Mouse (Mus musculus) embryo, embryonic 10 days (tissue): ENCODE results near the gene Klhl24.
"Not testable (repeated sequence)": the region's sequence is repeated elsewhere in the genome, so short reads cannot be mapped to it uniquely, and the experiment has no call there.

Source experiments
- DNase-seq: peaks from one replicate; pipeline ENCODE4 v3.0.0-alpha.2; 2015; ENCODE audit warnings: low spot score

Klhl24 gene

DNA sequence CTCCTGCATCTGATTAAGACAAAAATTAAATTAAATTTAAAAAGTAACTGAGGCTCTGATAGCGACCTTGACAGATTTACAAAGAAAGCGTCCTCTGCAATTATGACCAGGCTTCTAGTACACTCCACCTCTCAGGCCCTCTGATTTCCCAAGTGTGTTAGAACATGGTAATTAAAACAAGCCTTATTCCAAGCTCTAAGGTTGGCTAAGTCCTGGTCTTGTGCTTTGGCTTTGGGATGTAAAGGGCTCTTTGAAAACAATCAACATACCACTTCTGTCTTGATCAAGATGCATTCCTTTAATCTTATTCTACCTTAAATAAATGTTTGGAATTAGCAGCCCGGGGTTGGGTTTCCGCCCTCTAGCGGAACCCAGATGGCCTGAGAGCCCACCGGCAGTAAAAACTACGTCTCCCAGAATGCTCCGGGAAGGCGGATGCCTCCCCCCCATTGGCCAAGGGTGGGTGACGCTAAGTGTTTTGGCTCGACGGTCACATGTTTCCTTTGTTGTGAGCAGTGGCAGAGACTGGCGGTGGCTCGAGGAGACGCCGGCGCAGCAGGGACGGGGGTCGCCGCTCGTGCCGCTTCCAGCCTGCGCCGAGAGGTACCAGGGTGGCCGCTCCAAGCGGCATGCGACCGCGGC lies at the start of gene Klhl24:
Klhl24 (plus strand) TSS at position 474 of the 642 bp plus-strand sequence.
- DNase-seq = peak; percentile 96

- DNase-seq = no peak
These were observed 44.7 kb upstream of the Klhl24 start for GRCm38 (mm10) chr16:20052655-20053054.

DNA sequence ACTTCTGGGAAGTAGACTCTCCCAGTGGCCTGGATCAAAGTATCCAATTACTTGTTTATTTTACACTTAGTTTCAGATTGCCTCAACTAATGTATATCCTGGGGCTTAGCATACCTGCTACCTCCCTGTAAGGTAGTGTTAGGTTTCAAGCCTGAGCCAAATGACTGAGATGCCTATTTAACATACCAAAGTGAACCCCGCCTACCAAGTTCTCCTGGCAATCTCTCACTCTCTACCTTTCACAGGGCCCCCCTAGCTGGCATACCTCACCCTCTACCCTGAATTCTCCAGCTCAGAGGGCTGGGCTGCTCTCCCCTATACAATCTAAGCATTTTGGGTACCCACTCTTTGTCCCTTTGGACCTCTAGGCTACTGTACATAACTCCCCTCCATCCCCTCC lies 24.6 kb upstream of the Klhl24 start:
- DNase-seq = peak; percentile 20

GRCm38 (mm10) chr16:20076675-20077074 lies 20.7 kb upstream of the Klhl24 start:
- DNase-seq = no peak

- DNase-seq = no peak
These were observed 17.1 kb upstream of the Klhl24 start for GRCm38 (mm10) chr16:20080271-20080670.

DNA sequence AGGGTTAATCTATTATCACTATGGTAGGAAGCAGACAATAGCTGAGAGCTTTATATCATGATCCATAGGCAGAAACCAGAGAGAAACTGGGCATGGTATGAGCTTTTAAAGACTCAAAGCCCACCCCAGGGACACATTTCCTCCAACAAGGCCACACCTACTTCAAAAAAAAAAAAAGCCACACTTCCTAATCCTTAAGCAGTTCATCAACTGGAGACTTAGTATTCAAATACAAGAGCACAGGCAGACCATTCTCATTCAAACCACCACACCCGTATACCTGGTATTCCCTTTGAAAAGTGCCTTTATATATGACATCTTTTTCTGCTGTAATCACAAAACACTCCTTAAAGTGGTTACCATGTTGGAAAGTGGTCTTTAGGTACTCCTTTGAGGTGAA lies 12.7 kb upstream of the Klhl24 start:
- no peak for DNase-seq

DNA sequence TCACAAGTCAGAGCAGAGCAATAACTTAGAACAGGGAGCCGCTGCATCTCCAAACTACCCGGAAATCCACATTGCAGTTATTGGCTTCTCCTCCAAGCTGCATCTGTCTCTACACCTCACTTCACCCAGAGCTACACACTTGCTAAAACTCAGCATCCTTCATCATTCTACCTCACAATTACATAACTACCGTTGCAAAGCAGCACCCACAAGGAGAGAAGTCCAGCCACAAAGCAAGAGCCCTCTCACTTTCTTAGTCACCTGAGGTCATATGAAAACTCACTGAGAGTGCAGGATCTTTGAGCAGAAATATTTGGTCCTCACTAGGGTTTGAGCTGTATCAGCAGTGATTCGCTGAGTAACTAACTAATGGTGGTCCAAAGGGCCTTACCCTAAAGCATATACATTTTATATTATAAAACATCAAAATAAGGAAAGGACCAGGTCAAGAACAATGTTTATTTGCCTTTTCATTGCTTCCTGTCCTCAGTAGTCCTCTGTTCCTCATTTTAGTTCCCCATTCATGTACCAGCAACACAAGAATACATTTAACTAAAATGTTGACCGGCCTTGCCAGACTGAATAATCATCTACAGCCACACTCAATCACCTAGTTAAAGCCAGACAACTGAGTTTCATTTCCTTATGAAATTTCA lies 12.0 kb upstream of the Klhl24 start:
- no peak for DNase-seq

GRCm38 (mm10) chr16:20086976-20087375 lies 10.4 kb upstream of the Klhl24 start:
- no peak for DNase-seq

DNA sequence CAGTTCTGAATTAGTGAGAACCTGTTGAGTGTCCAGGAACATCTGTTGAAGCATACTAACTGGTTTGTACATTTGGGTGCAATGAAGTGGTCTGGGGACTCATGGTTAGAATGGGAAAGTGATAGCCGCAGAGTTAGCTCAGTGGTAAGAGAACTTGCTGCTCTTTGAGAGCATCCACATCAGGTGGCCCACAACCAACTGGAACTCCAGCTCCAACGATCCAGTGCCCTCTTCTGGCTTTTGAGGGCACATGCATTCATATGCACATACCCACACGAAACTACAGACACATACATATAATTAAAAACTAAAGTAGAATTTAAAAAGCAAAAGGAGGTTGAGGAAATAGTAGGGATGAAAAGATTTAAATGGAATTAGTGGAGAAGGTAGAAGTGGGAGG lies 7.7 kb upstream of the Klhl24 start:
- DNase-seq = no peak

- peak; percentile 15 for DNase-seq
These were observed 6.3 kb upstream of the Klhl24 start for GRCm38 (mm10) chr16:20090921-20091575.

DNA sequence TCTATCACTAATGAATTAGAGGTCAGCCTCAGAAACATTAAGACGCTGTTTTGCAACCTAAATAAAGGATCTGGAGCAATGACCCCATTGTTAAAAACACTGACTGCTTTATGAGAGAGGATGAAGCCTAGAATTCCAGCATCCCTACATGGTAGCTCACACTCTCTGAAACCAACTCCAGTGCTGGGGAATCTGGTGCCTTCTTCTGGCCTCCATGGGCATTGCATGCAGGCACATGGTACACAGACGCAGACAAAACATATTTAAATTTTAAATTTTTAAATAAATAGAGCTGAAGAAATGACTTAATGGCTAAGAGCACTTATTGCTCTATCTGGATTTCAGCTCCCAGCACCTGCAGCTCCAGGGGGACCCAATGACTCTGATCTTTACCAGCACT lies 1.4 kb upstream of the Klhl24 start:
- DNase-seq = peak; percentile 28

- peak; percentile 92 for DNase-seq
These were observed 501 bp downstream of the Klhl24 start for GRCm38 (mm10) chr16:20097711-20098374.

GRCm38 (mm10) chr16:20098375-20098727 lies 1.0 kb downstream of the Klhl24 start:
- DNase-seq = no peak

DNA sequence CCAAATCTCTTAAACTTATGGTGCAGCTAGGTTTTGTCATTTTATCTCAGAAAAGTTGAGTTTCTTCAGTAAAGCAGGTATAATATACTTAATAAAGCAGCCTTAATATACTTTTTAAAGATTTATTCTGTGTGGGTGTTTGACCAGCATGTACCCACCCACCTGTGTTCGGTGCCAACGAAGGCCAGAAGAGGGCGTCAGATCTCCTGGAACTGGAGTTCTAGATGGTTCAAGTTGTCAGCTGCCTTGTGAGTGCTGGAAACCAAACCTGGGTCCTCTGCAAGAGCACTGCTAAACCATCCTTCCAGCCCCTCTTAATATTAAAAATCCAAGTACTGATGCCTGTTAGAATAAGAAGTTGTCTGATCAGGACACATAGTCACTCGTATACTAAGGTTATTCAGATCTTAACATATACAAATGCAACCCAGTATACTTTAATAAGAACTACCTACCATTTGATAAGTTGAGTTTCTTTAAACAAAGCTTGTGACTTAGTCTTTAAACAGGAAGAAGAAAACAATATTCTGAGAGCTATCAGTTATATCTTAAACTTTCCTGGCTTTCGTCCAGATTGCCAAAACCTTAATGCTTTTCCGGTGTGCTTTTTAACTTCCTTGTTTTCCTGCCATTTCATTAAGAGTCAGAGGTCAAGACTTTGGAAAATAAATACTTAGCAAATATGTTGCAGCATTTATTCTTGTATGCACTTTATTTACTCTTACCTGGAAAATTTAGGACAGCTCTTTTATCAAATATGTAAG lies 1.7 kb downstream of the Klhl24 start:
- no peak for DNase-seq

DNA sequence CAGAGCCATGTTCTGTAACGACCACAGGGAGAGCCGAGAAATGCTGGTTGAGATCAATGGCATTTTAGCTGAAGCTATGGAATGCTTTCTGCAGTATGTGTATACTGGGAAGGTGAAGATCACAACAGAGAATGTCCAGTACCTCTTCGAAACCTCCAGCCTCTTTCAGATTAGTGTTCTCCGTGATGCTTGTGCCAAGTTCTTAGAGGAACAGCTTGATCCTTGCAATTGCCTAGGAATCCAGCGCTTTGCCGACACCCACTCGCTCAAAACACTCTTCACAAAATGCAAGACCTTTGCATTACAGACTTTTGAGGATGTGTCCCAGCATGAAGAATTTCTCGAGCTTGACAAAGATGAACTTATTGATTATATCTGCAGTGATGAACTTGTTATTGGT lies 9.7 kb downstream of the Klhl24 start:
- no peak for DNase-seq

DNA sequence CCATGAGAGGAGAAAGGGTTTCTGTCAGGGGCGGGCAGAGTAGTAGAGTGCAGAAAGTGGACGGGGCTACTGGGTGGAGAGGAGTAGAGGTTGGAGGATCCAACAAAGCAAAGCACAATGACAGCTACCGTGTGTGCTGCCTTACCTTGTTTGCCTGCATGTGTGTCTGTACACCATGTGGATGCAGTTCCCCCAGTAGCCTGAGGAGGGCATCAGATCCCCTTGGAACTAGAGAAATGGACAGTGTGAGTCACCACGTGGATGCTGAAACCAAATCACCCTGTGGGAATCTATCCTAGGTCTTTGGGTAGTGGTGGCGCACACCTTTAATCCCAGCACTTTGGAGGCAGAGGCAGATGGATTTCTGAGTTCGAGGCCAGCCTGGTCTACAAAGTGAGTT lies 11.6 kb downstream of the Klhl24 start:
- no peak for DNase-seq

DNA sequence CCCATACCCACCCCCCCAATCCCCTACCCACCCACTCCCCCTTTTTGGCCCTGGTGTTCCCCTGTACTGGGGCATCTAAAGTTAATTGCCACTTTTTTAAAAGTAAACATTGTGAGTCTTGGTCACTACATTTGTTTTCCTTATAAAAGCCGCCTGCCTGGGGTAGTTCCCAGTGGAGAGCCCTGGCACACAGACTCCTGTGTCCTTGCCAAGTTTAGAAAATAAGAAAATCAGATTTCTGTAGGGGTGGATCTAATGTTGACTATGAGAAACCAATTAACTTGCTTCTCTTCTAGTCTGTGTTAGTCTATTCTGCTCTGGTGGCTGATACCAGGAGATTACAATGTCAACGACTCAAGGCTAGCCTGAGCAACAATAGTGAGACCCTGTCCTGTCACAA lies 15.3 kb downstream of the Klhl24 start:
- DNase-seq = no peak

GRCm38 (mm10) chr16:20116069-20116468 lies 18.7 kb downstream of the Klhl24 start:
- no peak for DNase-seq

DNA sequence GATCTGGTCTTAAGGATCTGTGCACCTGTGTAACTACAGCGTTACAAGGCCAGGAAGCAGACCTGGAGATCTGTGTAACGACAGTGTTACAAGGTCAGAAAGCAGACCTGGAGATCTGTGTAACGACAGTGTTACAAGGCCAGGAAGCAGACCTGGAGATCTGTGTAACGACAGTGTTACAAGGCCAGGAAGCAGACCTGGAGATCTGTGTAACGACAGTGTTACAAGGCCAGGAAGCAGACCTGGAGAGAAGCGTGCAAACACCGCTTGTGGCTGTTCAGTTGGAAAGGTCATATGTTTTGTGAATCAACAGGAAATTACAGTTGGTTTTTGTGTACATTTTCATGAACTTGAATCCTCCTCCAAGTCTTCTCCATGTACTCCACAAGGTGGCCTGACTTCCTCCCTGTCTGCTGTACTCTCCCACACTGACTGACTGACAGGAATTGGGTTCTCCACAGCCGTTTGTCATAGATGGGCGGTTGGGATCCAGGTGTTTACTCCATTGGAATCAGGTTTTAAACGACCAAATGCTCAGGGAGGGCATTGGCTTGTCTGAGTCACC lies 29.1 kb downstream of the Klhl24 start:
- DNase-seq = not testable (repeated sequence)

GRCm38 (mm10) chr16:20130397-20130796 lies 33.1 kb downstream of the Klhl24 start:
- no peak for DNase-seq

DNA sequence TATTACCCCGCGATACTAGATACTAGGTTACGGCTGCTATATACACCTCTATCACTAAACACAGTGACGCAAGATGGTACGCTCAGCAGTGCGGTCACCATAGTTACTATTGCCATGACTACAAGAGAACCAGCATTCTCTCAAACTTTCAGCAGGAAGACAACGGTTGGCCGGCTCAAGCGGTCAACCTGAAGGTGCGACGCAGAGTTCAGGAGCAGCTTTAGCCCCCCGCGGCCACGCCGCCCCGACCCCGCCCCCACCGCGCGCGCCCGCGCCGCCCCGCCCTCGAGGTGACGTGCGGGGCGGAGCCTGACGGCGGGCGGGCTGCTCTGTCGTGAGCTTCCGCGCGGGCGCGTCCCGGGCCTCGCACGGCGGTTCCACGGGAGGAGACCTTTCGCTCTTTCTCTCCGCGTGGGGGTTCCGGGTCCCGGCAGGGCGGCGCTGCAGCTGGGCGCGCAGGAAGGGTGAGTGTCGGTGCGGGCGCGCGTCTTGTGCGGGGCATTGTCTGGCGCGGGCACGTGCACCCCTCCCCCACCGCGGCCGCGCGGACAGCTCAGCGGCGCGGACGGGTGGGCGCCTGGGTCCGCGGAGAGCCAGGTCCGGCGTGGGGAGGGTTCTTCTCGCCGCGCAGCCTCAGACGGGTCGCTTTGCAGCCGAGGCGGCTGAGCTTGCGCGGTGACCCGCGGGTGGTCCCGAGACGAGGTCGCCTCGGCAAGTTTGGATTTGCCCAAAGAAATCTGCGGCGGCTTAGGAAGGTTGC lies 43.6 kb downstream of the Klhl24 start, which contains the start of gene Yeats2:
Yeats2 (plus strand) TSS at position 292 of the 760 bp plus-strand sequence.
- DNase-seq = peak; percentile 88
